Mouse (Mus musculus): ENCODE results near the gene Hras.

DNA sequence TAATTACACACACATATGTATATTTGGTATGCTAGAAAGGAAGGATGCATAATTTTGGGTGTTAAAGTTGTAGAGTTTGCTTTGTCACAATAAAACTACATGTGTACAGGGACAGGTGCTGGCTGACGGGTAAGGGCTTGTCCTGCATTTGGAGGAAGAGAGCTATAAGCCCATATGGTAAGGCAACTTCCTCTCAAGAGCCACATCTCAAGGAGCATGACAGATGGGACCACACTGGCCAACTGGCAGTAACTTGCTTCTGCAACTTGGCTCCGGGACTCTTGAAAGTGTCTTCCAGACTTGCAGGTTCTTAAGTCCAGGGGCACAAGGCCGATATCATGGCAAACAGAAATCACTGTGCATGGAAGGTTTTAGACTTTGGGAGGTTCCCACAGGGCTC, 49.2 kb downstream of the Hras start:
- TF ChIP-seq CTCF (conservative IDR thresholded peaks at IDR 0.05; ENCODE audit: insufficient read depth, insufficient read length, low read depth, low read length) = no peak
- TF ChIP-seq POLR2A (IDR thresholded peaks at IDR 0.05; ENCODE audit: low read depth, low read length) = no peak
